Mouse (Mus musculus): ENCODE measurements around the gene C3. TPM values are rescaled to one million over a fixed set of nuclear protein-coding genes. Genes with fewer than 3 reads are reported as not detected.

C3 gene
- total RNA-seq, 2 experiments from 2014 or later, result 2.5 to 26.2 TPM

- DNase-seq, result peak; percentile 78
These were observed 22.7 kb upstream of the C3 start for GRCm38 (mm10) chr17:57250461-57251160.

DNA sequence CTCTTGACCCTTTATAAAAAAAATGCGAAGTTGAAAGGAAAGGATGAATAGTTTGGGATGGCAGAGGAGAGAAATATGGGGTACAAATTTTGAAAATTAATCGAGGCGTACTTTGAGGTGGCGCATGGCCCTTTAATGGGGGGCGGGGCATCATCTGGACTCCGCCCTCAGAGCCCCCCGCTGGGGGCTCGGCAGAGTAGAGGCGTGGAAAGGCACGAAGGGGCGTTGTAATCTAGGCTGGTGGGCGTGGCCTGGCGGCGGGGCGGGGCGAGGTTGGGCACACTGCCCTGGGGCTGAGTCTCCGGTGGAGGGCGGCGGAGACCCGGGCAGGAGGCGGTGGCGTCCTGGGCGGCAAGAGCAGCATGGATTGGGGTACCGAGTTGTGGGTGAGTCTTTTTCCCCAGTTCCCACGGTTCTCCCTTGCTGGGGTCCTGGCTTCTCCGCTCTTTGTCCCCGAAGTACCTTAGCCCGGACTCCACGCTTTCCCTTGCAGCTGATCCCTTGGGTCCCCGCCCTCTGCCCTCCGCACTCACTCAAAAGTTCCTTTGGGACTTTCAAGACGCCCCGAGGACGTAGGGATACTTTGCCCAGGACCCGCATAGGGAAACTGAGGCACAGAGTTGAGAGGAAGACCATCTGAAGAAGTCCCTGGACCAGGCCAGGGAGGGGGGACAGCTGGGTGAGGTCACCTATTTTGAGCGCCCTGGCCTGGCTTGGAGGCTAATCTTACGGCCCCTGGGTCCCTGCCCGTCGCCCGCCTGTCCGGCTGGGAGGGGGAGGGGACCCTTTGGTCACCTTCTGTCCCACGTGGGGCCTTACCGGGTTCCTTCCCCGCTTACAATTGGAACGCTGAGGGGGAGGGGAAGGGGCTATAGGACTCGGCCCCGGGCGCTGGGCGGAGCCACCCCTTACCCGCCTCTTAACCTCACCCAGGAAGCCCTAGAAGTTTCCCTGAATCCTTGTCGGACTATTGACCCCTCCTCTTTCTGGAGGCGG, 21.5 kb upstream of the C3 start, which contains the start of gene Trip10:
Gene Trip10, plus strand, starts transcription at position 270 of the 996 bp plus-strand sequence.
- peak; percentile 95 for DNase-seq

DNA sequence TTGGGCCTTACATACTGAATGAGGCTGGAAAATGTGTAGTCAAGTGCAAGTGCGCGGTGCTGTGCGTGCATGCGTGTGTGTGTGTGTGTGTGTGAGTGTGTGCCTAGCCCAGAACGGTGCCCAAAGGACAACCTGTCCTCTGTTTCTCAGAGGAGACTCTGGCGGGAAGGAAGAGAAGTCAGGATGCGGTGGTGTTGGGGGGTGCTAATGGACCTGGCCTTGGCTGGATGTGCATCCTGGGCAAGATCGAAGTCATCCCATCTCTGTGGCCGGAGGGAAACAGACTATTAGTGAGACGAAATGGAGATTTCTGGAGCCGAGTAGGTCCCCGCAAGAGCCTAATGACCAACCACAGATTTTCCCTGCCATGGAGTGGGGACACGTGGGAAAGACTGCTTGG, 20.8 kb upstream of the C3 start:
- peak; percentile 32 for DNase-seq

- peak; percentile 86 for DNase-seq
These were observed 20.3 kb upstream of the C3 start, which contains the start of gene Gpr108 for GRCm38 (mm10) chr17:57248201-57248699. Gene Gpr108, minus strand, starts transcription at chr17:57248446.

GRCm38 (mm10) chr17:57247393-57248200, 19.7 kb upstream of the C3 start:
- DNase-seq, result peak; percentile 95

DNA sequence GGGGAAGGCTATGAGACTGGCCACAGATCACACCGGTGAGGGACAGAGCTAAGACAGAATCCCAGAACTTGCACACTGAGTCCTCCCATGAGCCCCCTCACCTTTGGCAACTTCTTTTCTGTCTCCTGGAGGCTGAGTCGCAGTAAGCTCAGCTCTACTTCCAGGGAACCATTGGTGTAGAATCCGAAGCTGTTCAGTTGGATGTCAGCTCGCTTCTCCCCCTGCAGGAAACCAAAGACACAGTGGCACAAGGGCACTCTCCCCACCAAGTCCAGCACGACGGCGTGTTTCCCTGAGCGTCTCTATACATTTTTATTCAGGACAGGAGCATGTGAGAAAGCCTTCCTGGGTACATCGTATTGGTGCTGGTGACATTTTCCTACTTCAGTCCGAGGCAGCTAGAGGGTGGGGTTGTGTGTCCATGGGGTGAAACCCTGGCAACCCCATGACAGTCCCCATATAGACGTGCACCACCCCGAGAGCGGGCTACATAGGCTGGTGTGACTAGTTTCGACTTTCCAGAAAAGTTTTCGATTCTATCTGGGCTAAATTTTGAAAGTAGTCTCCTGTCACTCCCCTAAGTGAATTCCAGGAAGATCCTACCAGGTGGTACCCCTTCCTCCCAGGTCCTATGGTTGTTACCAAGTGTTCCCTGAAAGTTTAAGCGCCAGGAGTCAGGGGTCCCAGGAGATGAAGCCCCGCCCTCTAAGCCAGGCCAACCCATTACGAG, 18.9 kb upstream of the C3 start:
- DNase-seq, result peak; percentile 5

DNA sequence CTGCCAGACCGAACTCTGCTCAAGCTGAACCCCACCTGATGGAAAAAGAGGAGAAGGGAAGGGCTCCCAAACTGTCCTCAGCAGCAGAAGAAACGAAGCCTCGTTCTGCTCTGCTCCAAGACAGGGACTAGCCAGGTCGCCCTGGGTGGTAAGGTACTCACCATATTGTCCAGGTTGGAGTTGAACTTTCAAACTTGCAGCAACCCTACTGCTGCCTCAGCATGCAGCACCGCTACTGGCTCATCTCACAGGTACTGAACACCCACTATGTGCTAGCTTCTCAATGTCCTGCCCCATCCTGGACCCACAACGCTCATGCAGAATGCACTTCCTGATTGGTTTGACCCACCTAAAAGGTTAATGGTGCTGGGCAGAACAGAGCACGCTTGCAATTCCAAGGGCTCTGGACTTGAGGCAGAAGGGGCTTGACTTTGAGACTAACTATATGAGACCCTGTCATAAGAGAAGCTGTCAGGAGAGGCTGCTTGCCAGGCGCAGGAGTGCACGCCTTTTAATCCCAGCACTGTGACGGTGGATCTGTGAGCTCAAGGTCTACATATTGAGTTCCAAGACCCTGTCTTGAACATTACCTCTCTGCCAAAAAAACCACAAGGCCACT, 17.5 kb upstream of the C3 start:
- no peak for DNase-seq

GRCm38 (mm10) chr17:57243650-57244370, 15.9 kb upstream of the C3 start:
- DNase-seq, result no peak

DNA sequence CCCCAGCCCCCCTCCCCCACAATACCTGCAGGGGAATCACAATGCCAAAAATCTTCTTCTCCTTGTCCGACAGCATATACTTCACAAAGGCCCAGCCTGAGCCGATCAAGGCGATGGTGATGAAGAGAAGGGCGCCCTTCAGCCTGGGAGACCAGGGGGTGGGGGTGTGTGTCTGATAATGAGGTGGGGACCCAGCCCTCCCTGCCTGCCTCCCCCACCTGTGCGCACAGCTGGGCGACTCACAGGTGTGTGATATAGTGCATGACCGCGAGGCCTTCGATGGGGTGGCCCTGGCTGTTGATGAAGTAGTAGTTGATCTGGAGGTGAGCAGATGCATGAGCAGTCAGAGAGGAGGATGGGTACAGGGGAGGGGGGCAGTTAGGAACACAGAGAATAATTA, 9.2 kb upstream of the C3 start:
- no peak for DNase-seq

DNA sequence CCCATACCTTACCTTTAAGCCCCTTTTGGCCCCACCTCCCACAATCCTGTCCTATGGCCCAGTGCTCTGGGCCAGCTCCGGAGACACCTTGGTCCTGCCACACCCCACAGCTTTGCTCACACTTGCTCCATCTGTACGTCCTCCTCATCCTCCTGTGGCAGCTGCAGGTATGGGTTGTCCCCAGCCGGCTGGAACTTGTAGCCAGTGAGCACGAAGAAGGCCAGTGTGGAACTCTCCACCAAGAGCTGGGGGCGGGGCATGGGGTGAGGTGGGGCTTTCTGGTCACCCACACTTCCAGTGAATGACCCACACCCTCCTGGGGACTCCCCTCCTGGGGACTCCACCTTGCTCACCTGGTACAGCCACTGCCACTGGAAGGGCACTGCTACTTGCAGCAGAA, 7.9 kb upstream of the C3 start:
- no peak for DNase-seq

- DNase-seq, result no peak
These were observed 6.5 kb upstream of the C3 start for GRCm38 (mm10) chr17:57234254-57234928.

DNA sequence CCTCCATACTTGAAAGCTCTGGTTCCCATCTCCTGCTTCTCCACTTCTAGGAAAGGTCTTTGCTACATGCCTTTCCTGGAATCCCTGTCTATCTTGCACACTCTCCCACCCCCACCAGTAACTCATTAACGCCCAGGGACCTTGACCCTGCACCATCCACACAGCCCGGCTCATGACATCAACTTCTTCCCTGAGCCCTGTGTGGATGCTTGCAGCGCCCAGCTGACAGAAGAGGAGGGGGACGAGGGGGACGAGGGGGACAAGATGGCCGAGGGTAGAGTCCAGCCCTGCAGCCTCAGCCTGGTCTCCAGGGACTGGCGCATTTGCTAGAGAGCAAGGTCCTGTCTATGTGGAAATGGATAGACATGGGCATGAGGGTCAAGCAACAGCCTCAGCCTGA, 5.1 kb upstream of the C3 start:
- no peak for DNase-seq

- DNase-seq, result no peak
These were observed 4.3 kb upstream of the C3 start for GRCm38 (mm10) chr17:57232200-57232599.

GRCm38 (mm10) chr17:57231321-57231771, 3.4 kb upstream of the C3 start:
- DNase-seq, result no peak

- no peak for DNase-seq
These were observed 2.8 kb upstream of the C3 start for GRCm38 (mm10) chr17:57230728-57231125.

- no peak for DNase-seq
These were observed 2.2 kb upstream of the C3 start for GRCm38 (mm10) chr17:57229851-57230727.

GRCm38 (mm10) chr17:57228873-57229272, 937 bp upstream of the C3 start:
- DNase-seq, result no peak

DNA sequence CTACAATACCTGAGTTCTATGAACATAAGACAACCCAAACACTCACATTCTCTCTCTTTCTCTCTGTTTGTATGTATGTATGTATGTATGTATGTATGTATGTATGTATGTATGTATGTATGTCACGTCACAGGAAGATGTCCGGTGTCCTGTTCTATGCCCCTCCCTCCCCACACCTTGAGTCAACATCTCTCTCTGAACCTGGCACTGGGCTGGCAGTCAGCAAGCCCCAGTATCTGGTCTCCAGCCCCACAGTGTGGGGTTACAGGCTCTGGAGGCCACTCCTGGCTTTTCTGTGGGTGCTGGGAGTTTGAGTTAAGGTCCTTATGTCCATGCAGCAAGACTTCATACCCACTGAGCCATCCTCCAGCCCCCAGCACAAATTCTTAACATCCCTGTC, 468 bp downstream of the C3 start:
- no peak for DNase-seq
